Mouse (Mus musculus): ENCODE results near the gene Asna1. TPM values are rescaled to one million over a fixed set of nuclear protein-coding genes. Genes with fewer than 3 reads are reported as not detected.

The Asna1 gene
- total RNA-seq, 2 experiments from 2014 or later = 77.7 to 83.2 TPM

GRCm38 (mm10) chr8:84990836-84991235 is 34.2 kb downstream of the Asna1 start:
- no peak for DNase-seq (ENCODE audit: low spot score in 2 of 2)

- DNase-seq (ENCODE audit: low spot score in 2 of 2) = peak; percentile 80 to 92
Measured at GRCm38 (mm10) chr8:84990349-84990748, 34.7 kb downstream of the Asna1 start, which contains the start of gene Hook2. Hook2 (plus strand) TSS chr8:84990603.

GRCm38 (mm10) chr8:84989810-84990209 is 35.3 kb downstream of the Asna1 start:
- DNase-seq (ENCODE audit: low spot score in 2 of 2) = peak; percentile 88 to 90

- no peak for DNase-seq (ENCODE audit: low spot score in 2 of 2)
Measured at GRCm38 (mm10) chr8:84989311-84989731, 35.8 kb downstream of the Asna1 start.

GRCm38 (mm10) chr8:84987903-84988302 is 37.2 kb downstream of the Asna1 start:
- no peak for DNase-seq (ENCODE audit: low spot score in 2 of 2)

- no peak for DNase-seq (ENCODE audit: low spot score in 2 of 2)
Measured at GRCm38 (mm10) chr8:84987388-84987787, 37.7 kb downstream of the Asna1 start.

GRCm38 (mm10) chr8:84986379-84986945 is 38.6 kb downstream of the Asna1 start:
- DNase-seq (ENCODE audit: low spot score in 2 of 2) = no peak

- peak; percentile 70 to 79 for DNase-seq (ENCODE audit: low spot score in 2 of 2)
Measured at GRCm38 (mm10) chr8:84985684-84986378, 39.2 kb downstream of the Asna1 start.

GRCm38 (mm10) chr8:84985049-84985683 is 39.9 kb downstream of the Asna1 start:
- DNase-seq (ENCODE audit: low spot score in 2 of 2) = no peak

GRCm38 (mm10) chr8:84984294-84985048 is 40.6 kb downstream of the Asna1 start:
- DNase-seq (ENCODE audit: low spot score in 2 of 2) = no peak

- DNase-seq (ENCODE audit: low spot score in 2 of 2) = no peak
Measured at GRCm38 (mm10) chr8:84982499-84983011, 42.5 kb downstream of the Asna1 start.

GRCm38 (mm10) chr8:84981644-84982498 is 43.2 kb downstream of the Asna1 start:
- no peak for DNase-seq (ENCODE audit: low spot score in 2 of 2)

GRCm38 (mm10) chr8:84980622-84981358 is 44.3 kb downstream of the Asna1 start:
- peak in 1 of 2 experiments; percentile 75 for DNase-seq (ENCODE audit: low spot score in 2 of 2)

- DNase-seq (ENCODE audit: low spot score in 2 of 2) = peak; percentile 70 to 90
Measured at GRCm38 (mm10) chr8:84979599-84980421, 45.3 kb downstream of the Asna1 start.

- peak; percentile 90 to 93 for DNase-seq (ENCODE audit: low spot score in 2 of 2)
Measured at GRCm38 (mm10) chr8:84978248-84978940, 46.7 kb downstream of the Asna1 start, which contains the start of gene Junb. Junb (minus strand) TSS chr8:84978718.

- peak in 1 of 2 experiments; percentile 58 for DNase-seq (ENCODE audit: low spot score in 2 of 2)
Measured at GRCm38 (mm10) chr8:84977435-84978247, 47.4 kb downstream of the Asna1 start.

- DNase-seq (ENCODE audit: low spot score in 2 of 2) = no peak
Measured at GRCm38 (mm10) chr8:84976763-84977434, 48.2 kb downstream of the Asna1 start.
